Mouse (Mus musculus) lung, adult 18-20 months (tissue): Measurements from ENCODE around the gene Efhd2.

Experiments
- DNase-seq, 2 experiments: peaks; one replicate each; pipeline ENCODE4 v3.0.0; 2022; ENCODE audit warnings: mixed read lengths in 2 of 2

Gene Efhd2

GRCm38 (mm10) chr4:141879875-141880274 is 5.2 kb upstream of the Efhd2 start:
- DNase-seq: no peak

DNA sequence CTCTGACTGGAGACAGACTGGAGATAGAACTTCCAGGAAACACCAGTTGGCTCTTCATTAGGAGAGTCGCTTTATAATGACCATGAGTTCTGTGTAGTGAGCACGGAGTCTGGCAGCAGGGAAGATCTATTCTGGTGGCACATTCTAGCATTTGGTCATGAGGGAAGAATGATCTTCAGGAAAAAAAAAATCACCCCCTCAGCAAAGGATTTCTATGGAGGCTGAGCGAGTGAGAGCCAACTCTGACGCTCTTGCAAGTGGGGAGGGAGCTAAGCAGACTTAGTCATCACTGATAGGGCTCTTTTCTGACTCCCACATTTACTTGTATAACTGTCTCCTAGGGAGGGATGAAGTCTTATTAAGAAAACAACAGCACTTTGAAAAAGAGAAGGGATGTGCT is 4.4 kb upstream of the Efhd2 start:
- no peak for DNase-seq

DNA sequence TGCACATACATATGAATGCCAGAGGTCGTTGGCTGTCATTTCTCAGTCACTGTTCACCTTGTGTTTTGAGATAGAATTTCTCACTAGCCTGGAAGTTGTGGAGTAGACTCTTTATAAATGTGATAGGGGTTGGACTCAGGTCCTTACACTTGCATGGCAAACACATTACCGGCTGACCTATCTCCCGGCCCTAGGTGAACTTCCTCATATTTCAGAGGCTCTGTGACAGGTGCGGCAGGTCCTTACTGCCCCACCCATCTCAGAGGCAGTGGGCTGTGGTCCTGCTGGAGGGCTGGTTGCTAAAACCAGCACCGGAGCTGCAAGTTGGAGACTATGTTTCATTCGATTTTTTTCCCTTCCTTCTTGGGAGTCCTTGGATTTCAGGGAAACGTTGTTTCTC is 3.9 kb upstream of the Efhd2 start:
- DNase-seq: peak in 1 of 2 experiments; percentile 40

DNA sequence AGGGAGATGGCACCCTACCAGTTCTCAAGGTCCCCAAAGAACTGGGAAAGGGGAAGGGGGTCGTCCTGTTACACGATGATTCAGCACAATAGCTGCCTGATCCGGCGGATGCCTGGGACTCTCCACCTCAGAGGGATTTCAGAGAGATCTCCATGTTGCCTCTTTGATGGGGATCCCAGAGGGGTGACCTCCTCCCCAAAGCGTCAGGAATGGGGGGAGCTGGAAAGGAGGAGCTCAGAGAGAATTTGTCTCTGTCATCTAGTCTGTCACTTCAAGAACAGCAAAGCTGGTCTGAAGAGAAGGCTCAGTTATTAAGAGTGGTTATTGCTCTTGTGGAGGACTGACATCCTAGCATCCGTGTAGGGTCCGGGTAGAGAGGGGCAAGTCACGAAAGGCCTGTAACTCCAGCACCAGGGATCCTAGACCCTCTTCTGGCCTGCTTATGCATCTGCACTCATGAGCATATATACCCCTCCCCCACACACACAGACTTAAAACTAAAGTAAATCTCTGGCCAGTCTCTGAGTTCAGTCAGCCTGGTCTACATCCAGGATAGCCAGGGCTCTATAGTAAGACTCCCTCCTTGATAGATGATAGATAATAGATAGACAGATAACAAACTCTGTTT is 875 bp upstream of the Efhd2 start:
- DNase-seq: no peak

DNA sequence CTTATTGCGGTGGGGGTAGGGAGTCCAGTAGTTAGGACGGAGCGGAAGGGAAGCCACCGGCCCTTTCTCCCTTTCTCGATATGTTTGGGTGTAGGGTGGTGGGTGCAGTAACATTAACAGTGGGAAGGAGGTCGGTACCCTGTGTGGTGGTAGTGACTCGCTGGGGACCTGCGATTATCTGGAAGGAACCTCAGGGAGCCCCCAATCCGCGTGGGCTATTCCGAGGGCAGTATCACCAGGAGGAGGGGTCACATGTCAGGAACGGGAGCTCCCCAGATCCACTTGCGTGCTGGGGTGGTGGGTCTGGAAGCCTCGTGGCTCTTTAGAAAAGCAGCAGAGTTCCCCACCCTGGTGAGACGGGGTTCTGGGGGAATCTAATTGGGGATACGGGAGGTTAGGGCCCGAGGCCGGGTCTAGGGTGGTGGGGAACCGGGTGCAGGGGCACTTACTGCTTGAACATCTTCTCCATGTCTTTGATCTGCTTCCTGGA is 564 bp downstream of the Efhd2 start:
- DNase-seq: no peak

DNA sequence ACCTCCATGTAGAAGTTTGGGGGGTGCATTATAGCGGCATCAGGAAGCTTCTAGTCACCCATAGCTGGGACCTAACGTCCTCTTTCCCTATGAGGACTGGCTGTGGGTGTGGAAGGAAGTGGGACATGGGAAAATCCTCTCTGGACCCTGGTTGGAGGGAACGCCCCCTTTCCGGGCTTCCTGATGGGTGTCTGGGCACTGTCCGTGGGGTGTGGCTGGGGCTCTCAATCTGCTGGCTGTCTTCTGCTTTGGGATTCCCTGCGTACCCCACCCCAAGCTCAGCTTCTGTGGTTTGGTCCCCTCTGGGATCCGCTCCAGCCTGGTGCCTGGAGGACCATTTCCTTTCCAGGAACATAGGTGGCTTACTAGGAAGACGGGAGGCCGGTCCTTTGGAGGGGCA is 1.7 kb downstream of the Efhd2 start:
- DNase-seq: peak; percentile 32 to 46

GRCm38 (mm10) chr4:141871909-141872308 is 2.8 kb downstream of the Efhd2 start:
- peak; percentile 40 to 50 for DNase-seq

- DNase-seq: no peak
Measured at GRCm38 (mm10) chr4:141871333-141871725, 3.4 kb downstream of the Efhd2 start.

- peak; percentile 86 to 88 for DNase-seq
Measured at GRCm38 (mm10) chr4:141870666-141871332, 3.9 kb downstream of the Efhd2 start.

DNA sequence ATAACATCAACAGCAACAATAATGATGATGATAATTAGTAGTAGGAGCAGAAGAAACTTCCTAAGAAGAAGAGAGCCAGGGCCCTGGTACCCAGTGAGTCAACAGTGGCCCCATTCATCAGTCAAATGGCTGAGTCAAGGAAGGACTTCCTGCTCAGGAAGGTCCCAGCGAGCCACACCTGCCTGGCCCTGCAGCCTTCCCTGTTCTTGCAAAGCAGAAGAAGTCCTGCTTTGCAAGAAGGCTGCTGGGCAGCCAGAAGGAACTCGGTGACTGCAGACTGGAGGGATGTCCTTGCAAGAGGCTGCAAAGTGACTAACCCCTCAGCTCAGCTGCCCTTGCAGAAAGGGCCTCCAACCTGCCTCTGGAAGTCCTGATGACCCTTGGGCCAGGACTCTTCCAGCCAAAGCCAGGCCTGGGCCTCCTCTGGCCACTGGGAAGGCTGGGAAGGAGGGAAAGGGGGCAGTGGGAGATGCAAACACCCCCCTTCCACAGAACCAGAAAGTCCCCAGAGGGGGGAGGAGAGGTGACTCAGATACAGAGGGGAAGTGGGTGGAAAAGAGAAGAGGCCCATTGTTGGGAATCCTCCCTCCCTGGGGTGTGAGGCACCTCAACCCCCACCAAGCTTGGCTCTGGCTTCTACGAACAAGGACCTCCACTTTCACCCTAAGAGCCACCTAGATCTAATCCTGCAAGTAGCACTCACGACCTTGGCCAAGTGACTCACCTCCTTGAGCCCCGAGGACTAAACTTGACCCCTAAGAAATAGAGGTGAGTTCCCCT is 5.1 kb downstream of the Efhd2 start:
- peak; percentile 47 to 61 for DNase-seq

DNA sequence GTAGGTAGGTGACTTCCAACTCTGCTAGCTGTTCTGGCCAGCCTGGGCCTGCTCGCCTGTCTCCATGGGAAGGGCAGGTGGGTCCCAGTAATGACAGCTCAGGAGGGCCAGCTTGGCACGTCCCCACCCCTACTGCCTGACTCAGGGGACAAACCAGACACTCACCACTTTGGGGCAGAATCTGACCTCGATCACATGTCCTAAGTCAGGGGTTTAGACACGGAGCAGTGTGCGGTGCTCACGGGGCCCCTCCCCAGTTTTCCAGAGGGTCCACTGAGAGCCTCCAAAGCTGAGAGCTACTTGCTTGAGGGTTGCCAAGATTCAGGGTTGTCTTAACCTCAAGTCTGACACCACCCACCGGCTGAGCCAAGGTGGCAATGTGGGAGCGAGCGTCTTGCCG is 6.7 kb downstream of the Efhd2 start:
- DNase-seq: no peak

DNA sequence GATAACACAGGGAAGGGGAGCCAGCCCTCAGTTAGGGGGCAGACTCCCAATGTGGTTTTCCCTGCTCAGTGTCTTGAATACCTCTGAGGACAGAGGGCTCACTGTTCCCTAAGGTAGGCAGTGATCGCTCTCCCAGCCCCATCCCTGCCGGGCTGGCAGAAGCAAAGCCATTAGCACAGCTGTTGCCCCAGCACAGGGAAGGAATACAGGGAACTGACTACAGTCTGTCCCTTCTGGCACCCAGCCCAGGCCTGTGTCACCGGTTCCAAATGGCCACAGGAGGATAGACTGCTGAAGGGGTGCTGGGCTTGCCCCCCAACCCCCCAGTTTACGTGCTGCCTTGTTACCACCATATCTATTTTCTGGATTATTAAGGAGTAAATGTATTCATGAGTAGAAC is 7.2 kb downstream of the Efhd2 start:
- DNase-seq: peak; percentile 50 to 52

GRCm38 (mm10) chr4:141866933-141867490 is 7.7 kb downstream of the Efhd2 start:
- DNase-seq: peak; percentile 49 to 66

GRCm38 (mm10) chr4:141865600-141865999 is 9.1 kb downstream of the Efhd2 start:
- DNase-seq: no peak

- no peak for DNase-seq
Measured at GRCm38 (mm10) chr4:141865006-141865405, 9.7 kb downstream of the Efhd2 start.

DNA sequence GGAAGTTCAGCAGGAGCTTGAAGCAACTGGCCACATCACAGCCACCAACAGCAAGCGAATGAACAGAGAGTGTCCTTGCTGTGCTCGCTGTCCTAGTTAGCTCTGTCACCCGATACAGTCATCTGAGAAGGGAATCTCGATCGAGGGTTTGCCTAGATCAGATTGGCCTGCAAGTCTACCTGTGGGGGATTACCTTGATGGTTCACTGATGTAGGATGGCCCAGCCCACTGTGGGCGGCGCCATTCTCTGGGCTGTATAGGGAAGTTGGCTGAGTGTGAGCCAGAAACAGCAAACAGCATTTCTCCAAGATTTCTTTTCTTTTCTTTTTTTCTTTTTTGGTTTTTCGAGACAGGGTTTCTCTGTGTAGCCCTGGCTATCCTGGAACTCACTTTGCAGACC is 10.2 kb downstream of the Efhd2 start:
- DNase-seq: no peak

DNA sequence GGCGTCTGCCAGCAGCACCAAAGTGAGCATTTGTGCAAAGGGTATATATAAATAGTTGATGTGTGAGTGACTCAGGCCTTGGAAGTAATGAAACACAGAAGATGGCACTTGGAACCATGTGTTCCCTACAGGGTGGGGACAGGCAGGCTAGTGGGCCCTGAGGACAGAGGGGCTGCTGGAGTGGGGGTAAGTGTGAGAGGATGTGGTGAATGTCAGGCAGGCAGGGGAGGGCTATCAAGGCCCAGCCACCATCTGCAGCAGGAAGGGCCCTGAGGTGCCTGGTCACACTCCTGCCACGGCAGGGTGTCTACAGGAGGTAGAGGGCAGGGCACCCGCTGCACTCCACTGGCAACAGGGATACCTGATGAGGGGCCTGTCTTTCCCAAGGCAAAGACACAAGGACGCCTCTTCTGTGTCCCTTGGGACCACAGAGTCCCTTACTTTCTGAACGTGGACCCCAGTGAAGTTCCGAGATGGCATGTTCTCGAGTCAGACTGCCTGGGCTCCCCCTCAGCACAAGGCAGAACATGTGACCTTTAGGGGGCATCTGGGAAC is 10.9 kb downstream of the Efhd2 start:
- no peak for DNase-seq

DNA sequence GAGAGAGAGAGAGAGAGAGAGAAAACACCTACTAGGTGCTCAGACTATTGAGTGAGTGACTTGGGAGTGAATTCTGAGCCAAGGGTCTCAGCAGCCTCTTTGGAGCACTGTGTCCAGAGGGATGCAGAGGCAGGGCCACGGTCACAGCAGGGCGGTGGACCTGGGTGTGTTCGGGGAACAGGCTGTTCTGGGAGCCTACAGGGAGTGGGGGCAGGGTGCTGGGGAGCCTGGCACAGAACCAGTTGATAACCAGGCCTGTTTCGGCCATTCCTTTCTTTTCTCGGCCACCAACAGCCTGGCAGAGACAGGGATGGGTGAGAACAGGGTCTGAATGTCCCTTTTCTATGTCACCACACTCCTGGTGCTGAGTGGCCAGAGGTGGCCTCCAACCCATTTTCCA is 11.9 kb downstream of the Efhd2 start:
- DNase-seq: peak in 1 of 2 experiments; percentile 51

DNA sequence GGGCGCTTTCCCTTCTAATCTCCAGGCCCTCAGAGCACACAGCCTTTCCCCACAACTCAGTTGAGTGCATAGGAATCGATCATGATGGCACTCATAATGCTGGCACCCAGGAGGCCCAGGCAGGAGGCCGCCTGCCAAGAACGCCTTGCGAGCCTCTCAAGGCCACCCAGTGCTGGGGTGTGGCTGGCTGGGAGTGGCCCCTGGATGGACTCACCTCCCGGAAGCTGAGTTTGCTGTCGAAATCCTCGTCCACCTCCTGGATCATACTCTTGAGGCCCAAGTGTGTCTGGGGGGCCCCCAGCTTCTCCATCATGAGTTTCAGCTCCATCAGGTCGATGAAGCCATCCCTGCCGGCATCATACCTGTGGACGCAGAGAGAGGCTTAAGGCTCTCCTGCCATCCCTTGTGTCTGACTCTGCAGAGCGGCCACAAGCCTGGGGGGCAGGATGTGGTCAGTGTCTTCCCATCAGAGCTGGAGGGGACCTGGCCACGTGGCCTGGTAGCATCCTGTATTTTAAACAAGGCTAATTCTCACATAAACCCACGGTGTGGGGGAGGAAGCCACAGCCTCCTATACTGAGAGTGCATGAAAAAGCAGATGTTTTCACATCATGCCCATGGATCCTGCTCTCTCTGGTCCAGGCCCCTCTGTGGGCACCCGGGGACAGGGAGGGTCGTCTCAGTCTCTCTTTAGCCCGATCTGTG is 13.0 kb downstream of the Efhd2 start:
- peak; percentile 77 to 87 for DNase-seq

DNA sequence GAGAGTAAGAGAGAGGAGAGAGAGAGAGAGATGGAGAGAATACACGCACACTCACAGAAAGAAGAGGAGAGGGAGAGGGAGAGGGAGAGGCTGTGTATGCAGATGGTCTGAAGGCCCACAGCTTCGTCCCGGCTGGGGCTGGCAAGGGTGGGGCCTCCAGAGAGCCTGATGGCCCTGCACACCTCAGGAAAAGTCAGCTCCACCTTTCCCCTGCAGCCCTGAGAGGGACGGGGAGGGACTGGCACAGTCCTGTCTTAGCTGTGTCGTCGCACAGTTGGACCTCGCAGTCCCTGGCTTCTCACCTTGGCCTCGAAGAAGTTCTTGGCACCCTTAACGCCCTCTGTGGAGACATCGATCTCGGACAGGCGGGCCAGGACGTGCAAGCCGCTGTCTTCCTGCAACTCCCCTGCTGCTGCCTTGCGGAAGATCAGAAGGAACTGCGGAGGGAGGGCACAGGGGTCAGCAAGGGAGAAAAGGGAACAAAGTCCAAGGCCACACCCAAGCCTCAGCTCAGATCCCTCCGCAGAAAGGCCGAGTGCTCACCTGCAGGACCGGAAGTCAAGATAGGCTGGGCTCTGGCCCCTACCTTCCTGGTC is 14.4 kb downstream of the Efhd2 start:
- no peak for DNase-seq

DNA sequence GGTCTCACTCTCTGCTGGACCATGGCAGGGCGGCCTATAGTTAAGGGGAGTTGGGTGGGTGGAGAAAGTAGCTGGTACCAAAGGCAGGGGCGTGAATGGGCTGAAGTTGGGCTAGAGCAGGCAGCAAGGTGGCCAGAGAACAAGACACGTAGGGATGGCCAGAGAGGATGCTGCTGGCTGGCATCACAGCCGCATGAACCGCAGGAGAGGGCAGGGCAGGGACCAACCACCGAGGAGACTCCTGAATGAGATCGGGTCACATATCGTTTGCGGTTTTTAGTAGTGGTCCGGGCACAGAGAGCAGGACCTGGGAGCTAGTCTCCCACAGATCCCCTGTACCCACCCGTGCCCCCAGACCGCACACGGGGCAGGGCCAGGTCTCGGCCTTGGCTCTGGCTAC is 15.4 kb downstream of the Efhd2 start:
- DNase-seq: no peak

DNA sequence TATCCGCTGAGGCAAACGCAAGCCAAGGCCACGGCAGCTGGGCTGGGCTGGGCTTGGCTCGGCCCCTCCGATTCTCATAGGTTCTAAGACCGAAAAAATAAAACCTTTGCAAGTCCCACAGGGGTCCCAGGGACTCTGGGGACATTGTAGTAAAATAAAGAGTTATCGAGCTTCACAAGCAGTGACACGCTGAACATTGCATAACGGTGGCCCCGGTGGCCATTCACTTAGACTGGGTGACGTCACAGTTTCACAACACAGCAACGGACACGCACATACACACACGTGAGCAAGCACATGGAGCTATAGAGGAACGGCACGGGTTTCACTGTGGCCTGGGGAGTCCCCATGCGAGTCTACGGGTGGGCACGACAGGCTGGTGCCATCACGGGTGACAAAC is 16.2 kb downstream of the Efhd2 start:
- DNase-seq: peak; percentile 53 to 58
